Mouse (Mus musculus) monocyte, adult 2 months (primary cell): ENCODE results near the gene Trpm2.
"Not testable (repeated sequence)": the region's sequence is repeated elsewhere in the genome, so short reads cannot be mapped to it uniquely, and the experiment has no call there.

ENCODE experiments used
- DNase-seq, 2 experiments: peaks; one replicate each; pipeline ENCODE4 v3.0.0; 2022; ENCODE audit warnings: low spot score in 2 of 2, low read depth in 1 of 2

Gene Trpm2

DNA sequence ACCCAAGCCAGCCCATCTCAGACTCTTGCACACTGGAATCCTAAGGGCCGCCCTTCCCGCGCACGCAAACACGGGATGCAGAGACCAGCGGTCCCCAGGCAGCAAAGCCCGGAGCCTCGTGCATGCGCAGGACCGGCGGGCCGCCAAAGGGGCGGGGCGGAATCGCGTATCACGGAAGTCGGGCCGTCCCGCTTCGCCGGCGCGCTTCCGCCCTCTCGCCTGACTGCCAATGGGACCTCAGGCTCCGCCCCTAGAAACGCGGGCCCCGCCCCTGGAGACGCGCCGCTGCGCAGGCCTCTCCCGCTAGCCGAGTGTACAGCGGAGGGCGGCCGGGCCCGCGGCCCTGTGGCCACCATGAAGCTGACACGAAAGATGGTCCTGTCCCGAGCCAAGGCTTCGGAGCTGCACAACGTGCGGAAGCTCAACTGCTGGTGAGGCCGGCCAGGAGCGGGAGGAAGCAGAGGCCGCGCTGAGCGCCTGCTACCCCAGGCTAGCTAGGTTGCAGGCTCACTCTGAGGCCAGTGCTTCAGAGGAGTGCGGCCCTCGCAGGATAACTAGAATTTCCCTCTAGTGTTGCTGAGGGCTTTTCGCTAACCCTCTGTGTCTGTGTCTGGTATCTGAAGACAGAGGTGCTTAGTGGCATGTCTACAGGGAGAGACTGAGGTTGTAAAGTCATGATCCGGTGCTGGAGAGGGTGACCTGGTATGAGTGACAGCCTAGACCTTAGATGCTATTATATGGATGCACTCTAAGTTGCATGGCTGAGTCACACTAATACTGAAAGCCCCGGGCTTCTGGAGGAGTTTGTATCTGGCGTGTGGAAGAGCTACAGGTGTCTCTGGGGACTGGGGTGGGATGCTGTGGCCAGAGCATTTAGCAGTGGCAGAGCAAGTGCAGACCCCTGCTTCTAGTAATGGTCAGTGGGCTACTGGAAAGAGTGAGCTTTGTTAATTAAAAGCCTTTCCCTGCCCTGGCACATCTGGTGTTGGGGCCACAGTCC lies 8.3 kb upstream of the Trpm2 start, which contains the start of gene 1810043G02Rik:
1810043G02Rik (plus strand) TSS at position 174 of the 1,000 bp plus-strand sequence.
- peak; percentile 94 to 99 for DNase-seq

DNA sequence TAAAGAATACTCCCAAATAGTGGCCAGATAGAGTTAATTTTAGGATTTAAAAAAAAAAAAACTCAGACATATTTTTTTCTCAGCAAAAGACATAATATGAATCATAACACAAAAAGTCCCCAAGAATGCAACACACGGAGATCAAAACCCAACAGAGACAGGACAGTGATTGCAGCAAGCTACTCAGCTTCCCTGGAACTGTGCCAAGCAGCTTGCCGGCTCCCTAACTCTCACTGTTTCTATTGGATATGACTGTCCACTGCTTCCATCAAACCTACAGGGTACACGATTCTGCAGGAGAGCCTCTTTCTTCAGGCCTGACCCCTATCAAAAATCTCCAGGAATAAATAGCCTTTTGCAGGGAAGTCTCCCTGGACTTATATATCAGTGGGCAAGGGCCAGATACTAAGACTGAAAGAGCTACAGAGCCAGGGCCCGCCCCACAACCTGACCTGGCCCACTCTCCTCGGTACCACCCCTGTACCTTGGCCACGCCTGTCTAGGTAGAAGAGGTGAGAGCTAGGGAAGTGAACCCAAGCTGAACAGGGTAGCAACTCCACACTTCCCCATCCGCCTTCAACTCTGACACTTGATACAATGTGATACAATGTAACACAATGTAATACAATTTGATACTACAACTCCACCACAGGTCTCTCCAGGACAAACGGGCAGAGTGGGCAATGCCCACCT lies 6.2 kb upstream of the Trpm2 start:
- no peak for DNase-seq

DNA sequence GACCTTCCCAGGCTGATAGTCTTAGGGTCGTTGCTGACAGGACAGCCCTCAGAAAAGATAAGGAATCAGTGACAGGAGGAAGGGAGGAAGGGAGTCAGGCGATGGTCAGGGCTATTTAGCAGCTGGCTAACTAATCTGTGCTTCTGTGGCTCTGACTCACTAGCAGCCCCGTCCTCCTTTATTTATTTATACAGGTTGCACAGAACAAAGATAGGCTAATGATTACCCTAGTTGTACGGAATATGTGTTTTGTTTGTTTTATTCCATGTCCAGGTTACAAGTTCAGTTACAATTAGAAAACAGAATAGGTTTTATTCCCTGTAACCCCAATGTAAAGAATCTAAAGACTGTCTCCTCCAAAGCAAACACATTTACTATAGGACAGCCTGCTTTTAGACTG lies 5.3 kb upstream of the Trpm2 start:
- no peak for DNase-seq

DNA sequence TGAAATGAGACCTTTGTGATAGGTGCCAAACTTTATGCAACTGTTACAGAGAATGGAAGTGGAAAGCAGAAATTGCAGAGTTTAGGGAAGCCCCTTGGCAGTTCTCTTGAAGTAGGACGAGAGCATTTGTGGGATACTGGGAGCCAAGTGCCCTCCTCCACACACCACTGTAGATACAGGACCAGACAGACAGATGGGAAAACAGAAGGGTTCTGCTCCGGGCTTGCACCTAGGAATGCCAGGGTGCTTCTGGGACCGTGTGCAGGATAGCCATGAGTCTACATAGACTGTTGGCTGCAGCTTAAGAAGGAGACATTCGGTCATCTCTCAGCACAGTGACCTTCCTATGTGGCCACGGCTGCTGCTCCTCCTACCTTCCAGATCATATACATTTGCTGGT lies 4.4 kb upstream of the Trpm2 start:
- no peak for DNase-seq

DNA sequence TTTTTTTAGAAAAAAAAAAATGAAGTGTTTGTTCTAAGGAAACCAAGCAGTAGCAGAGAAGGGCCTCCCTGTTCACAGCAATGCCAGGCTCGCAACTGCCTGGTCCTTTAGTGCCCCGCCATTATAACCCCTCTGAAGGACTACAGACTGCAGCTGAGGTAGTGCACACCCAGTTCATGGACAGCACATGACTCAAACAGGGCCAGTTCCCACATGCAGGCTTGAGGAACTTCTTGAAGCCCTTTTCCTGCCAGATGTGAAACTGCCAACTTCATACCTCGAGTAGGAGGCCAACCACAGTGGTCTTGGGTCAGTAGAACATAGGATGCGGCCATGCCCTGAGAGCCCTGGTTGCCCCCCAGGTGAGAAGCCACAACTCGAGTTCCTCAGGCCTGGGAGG lies 4.0 kb upstream of the Trpm2 start:
- DNase-seq, result peak in 1 of 2 experiments; percentile 16

DNA sequence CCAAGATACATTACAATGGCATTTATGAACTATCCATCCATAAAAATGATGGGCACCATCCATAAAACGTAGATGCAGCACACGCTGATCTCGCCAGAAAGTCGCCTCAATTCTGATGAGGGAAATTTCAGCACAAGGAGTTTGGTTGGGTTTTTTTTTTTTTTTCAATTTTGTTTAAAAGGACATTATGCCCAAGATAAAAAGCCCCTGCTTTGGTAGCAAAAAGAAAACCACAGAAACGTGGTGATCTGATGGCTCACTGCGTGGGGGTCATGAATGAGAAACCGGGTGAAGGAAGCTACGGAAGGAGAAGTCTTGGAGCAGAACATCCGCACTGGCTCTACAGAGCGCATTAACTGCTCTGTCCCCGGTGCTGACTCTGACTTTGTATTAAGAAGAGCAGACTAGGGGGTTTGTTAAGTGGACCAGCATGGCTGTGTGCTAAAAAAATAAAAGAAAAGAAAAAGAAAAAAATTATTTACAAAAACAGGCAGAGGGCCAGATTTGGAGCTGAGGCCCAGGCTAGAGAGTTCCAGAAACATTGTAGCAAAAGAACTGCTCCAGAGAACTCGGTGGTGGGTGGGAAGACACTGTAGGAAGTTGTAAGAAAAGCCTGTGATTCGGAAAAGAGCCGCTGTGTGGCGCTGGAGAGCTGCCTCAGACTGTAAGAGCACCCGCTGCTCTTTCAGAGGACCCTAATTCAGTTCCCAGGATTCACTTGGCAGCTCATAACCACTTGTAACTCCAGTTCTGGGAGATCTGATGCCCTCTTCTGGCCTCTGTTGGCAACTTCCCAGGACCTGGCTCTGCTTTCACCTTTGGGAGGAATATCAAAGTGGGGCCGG lies 1.6 kb upstream of the Trpm2 start:
- peak in 1 of 2 experiments; percentile 39 for DNase-seq

DNA sequence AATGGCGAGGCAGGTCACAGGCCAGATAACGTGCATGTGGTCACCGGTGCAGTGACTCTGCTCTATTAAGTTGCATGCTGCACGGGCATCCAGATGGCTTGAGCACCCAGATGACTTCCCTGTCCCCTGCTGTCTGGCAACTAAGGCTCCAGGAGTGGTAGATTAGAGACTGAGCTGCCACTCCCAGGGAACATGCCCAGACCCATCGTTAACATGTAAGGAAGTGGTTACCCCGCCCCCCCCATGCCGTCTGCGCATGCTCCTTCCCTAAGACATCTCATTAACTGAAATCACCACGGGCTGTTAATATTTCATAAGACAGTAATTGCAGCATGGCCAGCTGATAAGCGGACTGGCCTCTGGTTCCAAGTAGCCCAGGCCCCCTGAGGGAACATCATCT lies 828 bp upstream of the Trpm2 start:
- peak in 1 of 2 experiments; percentile 49 for DNase-seq

DNA sequence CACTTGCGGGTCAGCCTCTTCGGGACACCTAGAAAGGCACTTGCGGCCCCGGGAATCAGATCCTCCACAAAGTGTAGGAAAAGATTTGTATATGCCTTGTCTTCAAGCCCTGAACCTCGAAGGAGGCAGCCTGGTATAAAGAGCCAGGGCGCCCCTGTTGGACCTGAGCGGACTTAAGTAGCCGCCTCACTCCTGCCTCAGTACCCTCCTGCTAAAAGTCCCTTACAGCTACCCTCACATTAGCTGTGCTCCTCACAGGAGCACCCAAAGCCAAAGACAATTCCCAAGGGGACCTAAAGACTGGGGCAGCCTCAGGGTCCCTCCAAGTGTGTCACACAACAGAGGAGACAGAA lies 414 bp downstream of the Trpm2 start:
- no peak for DNase-seq

DNA sequence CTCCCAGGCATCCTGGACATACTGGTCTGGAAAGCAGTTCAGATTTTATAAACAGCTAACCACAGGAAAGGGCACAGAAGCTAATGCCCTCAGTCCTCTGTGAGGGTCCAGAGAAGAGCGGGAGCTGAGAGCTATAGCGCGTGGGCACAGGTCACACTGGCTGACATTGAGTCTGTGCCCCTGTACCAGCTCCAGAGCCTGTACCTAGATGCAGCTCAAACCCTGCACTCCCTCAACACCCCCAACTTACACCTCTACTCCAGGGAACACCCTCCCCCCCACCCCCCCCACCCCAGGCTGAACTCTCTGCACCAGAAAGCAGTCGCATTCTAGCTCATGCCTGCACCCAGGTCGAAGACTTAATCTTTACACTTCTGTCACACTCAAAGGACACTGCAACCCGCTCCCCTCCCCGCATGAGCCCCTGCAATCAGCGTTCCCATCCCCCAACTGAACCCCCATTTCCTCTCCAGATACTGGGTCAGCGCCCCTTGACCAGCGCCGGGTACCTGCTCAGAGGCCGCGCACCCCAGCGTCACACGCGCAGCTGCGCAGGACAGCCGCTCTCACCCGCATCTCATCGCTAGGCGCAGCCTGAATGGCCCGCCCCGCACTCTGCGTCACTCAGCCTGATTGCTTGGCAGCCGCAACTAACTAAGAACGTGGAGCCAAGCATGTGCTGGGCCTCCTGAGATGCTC lies 940 bp downstream of the Trpm2 start:
- peak in 1 of 2 experiments; percentile 57 for DNase-seq

DNA sequence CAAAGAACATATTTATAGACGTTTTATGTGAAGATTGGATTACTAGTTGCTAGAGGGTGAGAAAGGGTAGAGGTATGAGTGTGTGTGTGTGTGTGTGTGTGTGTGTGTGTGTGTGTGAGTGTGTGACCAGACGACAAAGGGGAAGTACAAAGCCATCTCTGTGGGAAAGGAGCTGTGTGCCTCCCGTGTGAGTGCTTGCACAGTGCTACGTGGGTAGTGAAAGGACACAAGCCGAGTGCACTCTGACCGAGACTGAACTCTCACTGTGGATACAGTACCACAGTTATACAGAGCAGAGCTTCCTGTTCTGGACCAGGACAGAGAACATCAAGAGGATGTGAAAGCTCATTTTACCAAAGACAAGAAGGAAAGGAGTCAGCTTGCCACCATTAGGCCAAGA lies 6.4 kb downstream of the Trpm2 start:
- peak in 1 of 2 experiments; percentile 58 for DNase-seq

DNA sequence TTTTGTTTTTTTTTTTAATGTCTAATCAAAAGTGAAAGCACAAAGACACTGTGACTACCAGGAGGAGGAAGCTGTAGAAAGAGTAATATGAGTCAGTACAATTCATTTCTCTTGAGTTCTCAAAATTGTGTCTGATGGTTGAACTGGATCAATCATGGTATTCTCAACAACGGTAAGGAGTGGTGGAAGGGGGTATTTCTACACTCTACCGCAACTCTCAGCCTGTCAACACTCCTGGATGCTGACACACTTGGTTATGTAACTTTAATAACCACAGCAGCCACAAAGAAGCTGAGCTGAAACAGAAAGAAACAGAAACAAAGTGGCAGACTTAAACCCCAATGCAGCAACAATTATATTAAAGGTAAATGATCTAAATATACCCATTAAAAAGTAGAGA lies 7.6 kb downstream of the Trpm2 start:
- no peak for DNase-seq

DNA sequence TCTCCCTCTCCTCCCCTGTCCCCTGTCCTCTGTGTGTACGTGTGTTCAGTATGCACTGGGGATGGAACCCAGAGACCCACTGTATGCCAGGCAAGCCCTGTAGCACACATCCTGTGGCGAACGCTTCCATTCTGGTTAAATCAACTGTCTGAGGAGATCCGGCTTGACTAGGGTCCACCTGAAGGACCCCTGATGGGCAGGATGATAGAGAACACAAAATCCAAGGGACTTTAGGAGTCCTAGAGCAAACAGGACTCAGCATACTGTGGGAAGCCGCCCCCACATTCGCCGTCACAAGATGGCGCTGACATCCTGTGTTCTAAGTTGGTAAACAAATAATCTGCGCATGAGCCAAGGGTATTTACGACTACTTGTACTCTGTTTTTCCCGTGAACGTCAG lies 19.9 kb downstream of the Trpm2 start:
- not testable (repeated sequence) for DNase-seq

DNA sequence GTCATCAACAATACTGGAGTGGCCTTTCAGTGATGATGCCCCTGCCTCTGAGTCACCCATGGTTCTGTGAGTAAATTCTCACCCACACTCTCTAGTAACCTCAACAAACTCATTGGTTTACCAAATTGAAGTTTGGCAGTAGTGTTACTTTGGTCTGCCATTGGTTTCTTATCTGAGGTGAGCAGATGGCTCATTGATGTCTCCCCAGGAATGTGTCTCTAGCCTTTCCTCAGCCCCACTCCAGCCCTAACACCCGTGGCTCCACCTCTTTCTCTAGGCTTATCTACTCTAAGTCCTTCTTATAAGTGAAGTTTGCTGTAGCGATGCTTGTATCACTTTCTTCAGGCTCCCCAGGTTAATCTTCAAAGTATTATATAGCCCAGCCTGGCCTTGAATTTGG lies 30.7 kb downstream of the Trpm2 start:
- DNase-seq, result no peak

DNA sequence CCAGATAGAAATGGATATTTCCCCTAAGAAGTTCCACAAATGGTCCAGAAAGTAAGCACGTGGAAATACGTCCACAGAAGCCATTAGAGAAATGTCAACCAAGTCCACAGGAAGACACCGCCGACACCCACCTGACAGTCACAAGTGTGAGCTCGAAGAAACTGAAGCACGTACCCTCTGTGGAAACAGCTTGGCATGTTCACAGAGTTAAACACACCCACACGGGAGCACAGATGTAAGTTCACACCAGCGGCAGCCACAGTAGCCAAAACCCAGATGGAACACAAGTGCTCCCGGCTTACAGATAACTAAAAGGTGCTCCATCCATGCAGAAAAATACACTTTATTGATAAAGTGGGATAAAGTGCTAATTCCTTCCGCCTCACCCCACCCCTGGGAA lies 43.0 kb downstream of the Trpm2 start:
- DNase-seq, result no peak

DNA sequence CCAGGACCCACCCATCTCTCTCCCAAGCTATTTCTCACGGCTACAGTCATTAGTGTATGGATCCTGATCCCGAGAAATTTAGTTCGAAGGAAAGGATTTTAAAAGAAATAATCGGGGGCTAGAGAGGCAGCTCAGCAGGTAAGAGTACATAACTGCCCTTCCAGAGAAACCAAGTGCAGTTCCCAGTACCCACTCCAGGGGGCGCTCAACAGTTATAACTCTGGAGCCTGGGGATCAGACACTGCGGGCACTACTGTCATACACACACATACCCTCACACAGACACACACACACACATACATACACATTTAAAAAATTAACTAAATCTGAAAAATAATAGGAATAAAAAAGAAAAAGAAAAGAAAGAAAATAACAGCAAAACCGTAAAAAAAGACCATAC lies 44.2 kb downstream of the Trpm2 start:
- peak in 1 of 2 experiments; percentile 60 for DNase-seq

DNA sequence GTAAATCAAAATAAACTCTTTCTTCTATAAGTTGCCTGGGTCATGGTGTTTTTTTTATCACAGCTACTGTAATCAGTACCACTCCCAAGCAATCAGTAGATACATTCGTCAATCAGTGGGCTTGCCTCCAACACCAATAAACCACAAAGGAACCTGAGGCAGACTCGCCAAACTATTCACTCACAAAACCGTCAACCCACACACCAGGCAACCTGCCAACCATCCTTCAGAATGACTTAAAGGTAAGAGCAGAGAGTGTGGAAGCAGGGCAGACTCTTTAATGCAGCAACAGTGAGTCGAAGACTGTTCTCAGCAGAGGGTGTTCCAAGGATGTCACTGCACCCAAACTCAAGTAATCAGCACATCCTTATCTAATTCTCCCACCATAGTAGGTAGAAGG lies 47.7 kb downstream of the Trpm2 start:
- no peak for DNase-seq

DNA sequence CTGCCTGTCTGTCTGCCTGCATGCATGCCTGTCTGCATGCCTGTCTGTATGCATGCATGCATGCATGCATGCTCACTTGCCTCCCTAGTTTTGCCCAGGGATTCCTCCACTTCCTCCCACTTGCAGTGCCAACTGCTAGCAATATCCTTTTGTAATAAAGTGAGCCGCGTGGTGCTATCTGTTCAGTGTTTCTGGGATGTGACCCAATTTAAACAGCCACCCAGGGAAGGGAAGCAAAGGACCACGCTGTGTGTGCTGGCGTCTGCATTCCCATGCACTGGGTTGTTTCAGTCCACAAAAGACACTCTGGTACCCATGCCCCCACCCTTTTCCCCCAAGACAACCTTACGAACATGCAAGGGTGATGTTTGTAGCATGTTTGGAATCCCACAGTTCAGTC lies 49.4 kb downstream of the Trpm2 start:
- DNase-seq, result no peak

DNA sequence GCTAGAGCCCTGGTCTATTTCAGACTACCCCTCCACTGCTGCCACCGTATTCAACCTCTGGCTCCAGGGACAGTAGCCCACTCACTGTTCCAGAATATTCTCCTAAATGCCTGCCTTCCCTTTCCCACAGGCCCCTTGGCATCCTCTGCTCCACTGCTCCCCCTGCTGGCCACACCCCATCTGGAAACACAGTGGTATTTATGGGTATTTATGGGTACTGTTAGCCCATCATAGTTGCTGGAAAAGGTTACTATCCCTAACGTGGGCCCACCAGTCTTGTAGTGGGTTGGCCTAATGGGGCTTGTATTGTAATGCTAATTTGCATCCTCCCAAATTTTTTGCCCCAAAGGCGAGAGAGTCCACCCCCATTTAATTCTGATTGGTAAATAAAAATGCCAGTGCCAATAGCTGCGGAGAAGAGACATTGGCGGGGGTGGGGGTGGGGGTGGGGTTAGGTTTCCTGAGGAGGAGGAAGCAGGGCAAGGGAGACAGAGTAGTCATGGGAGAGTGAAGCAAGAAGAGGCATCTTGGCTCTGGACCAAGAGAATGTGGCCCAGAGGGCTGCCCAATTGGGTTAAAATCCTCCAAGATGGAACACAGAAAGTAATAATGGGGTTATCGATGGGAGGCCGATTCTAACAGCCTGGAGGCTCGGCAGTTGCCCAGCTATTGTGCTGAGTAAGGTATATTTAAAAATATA lies 53.6 kb downstream of the Trpm2 start:
- peak in 1 of 2 experiments; percentile 48 for DNase-seq

DNA sequence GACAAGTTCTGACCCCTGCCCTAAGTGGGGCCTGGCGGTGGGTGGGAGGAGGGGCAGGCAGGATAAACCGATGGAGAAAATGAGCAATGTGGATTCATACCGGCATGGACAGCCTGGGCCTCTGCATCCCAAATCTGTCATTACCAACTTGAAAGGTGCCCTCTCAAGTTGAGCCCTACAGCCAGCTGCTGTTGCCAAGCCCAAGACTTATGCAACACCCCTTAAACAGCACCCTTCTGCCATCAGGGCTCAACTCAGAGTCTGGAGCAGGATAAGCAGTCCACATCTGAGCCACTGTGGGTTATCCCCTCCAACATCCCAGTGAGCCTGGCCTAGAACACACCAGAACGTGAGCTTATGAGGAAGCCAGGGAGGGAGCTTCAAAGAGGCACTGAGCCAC lies 57.1 kb downstream of the Trpm2 start:
- no peak for DNase-seq

DNA sequence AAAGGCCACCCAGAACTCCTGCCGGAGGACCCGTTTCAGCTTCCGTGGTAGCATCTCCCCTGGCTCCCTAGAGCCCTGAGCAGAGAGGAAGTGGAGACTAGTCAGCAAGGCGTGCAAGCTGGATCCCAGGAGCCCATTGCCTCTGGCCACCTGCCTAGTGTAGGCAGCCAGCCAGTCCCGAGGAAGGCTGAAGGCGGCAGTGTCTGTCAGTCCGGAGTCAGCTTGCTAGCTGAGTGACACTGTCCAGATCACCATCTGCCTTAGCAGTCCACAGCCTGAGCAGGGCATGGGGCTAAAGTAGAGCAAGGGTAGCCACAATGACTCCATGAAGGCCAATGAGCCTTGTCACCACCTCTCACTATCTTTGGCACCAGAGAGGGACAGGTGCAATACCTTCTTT lies 57.8 kb downstream of the Trpm2 start:
- DNase-seq, result no peak
